Mouse (Mus musculus): Measurements from ENCODE around the gene Tprgl. TPM values are rescaled to one million over a fixed set of nuclear protein-coding genes. Genes with fewer than 3 reads are reported as not detected.
A peak's percentile ranks its signal among the peaks of the same experiment; 100 is the strongest.

Tprgl gene
- polyA plus RNA-seq, 1 experiment = 105 TPM

- WGBS = 30% methylated on average over 6 of the region's 6 CpGs
- TF ChIP-seq CTCF (IDR thresholded peaks at IDR 0.05; ENCODE audit: control insufficient read depth, insufficient read depth, low read length) = no peak
- TF ChIP-seq POLR2A (IDR thresholded peaks at IDR 0.05; ENCODE audit: borderline replicate concordance, control insufficient read depth, low read depth, low read length) = no peak
- H3K4me1 ChIP-seq (ENCODE audit: control insufficient read depth, insufficient read depth, low read length) = peaks cover 1% of the 10 kb centered on the region; the same call in 1 of the 2 replicates
- no peak overlapping the region for H3K4me3 ChIP-seq (replicated peaks; ENCODE audit: control insufficient read depth, low read depth, low read length)
- no peak overlapping the region for H3K27ac ChIP-seq (ENCODE audit: control insufficient read depth, insufficient read depth, low read depth, low read length, poor library complexity)
Measured at GRCm38 (mm10) chr4:154123553-154123952, 36.9 kb downstream of the Tprgl start.

GRCm38 (mm10) chr4:154122374-154122773 lies 38.1 kb downstream of the Tprgl start:
- Histone ChIP-seq H3K27ac (ENCODE audit: control insufficient read depth, insufficient read depth, low read depth, low read length, poor library complexity) (peak overlapping the region; percentile 23; the same call in 1 of the 2 replicates), H3K4me1 (ENCODE audit: control insufficient read depth, insufficient read depth, low read length) (peaks cover 1% of the 10 kb centered on the region; the same call in 1 of the 2 replicates), H3K4me3 (replicated peaks; ENCODE audit: control insufficient read depth, low read depth, low read length) (no peak overlapping the region)
- 66% methylated on average over 7 of the region's 7 CpGs for WGBS
- TF ChIP-seq CTCF (IDR thresholded peaks at IDR 0.05; ENCODE audit: control insufficient read depth, insufficient read depth, low read length) (no peak), POLR2A (IDR thresholded peaks at IDR 0.05; ENCODE audit: borderline replicate concordance, control insufficient read depth, low read depth, low read length) (no peak)

- Histone ChIP-seq H3K4me1 (ENCODE audit: control insufficient read depth, insufficient read depth, low read length) (peaks cover 1% of the 10 kb centered on the region; the same call in 1 of the 2 replicates), H3K27ac (ENCODE audit: control insufficient read depth, insufficient read depth, low read depth, low read length, poor library complexity) (peak overlapping the region; percentile 27), H3K4me3 (replicated peaks; ENCODE audit: control insufficient read depth, low read depth, low read length) (no peak overlapping the region)
- TF ChIP-seq POLR2A (IDR thresholded peaks at IDR 0.05; ENCODE audit: borderline replicate concordance, control insufficient read depth, low read depth, low read length) (no peak), CTCF (IDR thresholded peaks at IDR 0.05; ENCODE audit: control insufficient read depth, insufficient read depth, low read length) (no peak)
- WGBS = 65% methylated on average over 11 of the region's 11 CpGs
Measured at GRCm38 (mm10) chr4:154121800-154122199, 38.7 kb downstream of the Tprgl start.

- Histone ChIP-seq H3K4me3 (replicated peaks; ENCODE audit: control insufficient read depth, low read depth, low read length) (no peak overlapping the region), H3K4me1 (ENCODE audit: control insufficient read depth, insufficient read depth, low read length) (peaks cover 1% of the 10 kb centered on the region; the same call in 1 of the 2 replicates), H3K27ac (ENCODE audit: control insufficient read depth, insufficient read depth, low read depth, low read length, poor library complexity) (no peak overlapping the region)
- 72% methylated on average over 9 of the region's 9 CpGs for WGBS
- no peak for TF ChIP-seq CTCF (IDR thresholded peaks at IDR 0.05; ENCODE audit: control insufficient read depth, insufficient read depth, low read length)
- no peak for TF ChIP-seq POLR2A (IDR thresholded peaks at IDR 0.05; ENCODE audit: borderline replicate concordance, control insufficient read depth, low read depth, low read length)
Measured at GRCm38 (mm10) chr4:154119208-154119607, 41.3 kb downstream of the Tprgl start.

DNA sequence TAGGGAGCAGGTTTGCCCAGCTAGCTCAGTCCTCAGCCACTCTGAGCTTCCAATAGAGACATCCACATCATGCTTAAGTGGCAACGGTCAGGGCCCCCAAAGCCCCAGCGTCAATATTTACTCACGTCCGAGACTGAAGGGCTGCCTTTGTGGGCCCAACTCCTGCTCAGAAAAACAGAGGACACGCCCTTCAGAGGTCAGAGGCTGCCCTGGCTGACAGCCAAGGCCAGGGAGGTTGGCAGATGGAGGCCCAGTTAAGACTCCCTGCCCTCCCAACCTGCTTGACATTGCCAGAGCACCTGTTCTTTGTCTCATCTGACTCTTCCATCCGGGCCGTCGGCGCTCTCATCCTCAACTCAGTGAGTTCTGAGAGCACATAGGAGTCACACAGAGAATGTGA lies 41.7 kb downstream of the Tprgl start:
- Histone ChIP-seq H3K4me3 (replicated peaks; ENCODE audit: control insufficient read depth, low read depth, low read length) (no peak overlapping the region), H3K27ac (ENCODE audit: control insufficient read depth, insufficient read depth, low read depth, low read length, poor library complexity) (peak overlapping the region; percentile 17; the same call in 1 of the 2 replicates), H3K4me1 (ENCODE audit: control insufficient read depth, insufficient read depth, low read length) (peaks cover 1% of the 10 kb centered on the region; the same call in 1 of the 2 replicates)
- TF ChIP-seq CTCF (IDR thresholded peaks at IDR 0.05; ENCODE audit: control insufficient read depth, insufficient read depth, low read length) (no peak), POLR2A (IDR thresholded peaks at IDR 0.05; ENCODE audit: borderline replicate concordance, control insufficient read depth, low read depth, low read length) (no peak)
- 61% methylated on average over 9 of the region's 9 CpGs for WGBS

DNA sequence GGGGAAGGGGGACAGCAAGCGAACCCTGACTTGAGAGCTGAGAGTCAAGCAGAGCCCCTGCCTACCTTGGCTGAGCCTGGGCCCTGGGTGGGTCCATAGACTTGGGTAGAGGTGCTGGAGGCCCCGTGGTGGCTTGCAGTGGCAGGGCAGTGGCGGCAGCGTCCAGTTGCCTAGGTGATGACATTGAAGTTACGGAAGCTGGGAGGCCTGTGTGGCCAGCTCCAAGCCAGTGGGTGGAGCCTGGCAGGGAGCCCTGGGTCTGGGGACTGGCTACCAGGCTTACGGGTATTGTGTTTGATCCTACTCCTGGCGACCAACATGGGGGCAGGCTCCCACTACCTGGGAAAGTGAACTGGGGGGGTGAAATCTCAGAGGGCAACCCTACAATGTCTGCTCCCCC lies 44.0 kb downstream of the Tprgl start:
- no peaks in the 10 kb centered on the region; the same call in 1 of the 2 replicates for H3K4me1 ChIP-seq (ENCODE audit: control insufficient read depth, insufficient read depth, low read length)
- H3K27ac ChIP-seq (ENCODE audit: control insufficient read depth, insufficient read depth, low read depth, low read length, poor library complexity) = no peak overlapping the region
- TF ChIP-seq POLR2A (IDR thresholded peaks at IDR 0.05; ENCODE audit: borderline replicate concordance, control insufficient read depth, low read depth, low read length) = no peak
- no peak for TF ChIP-seq CTCF (IDR thresholded peaks at IDR 0.05; ENCODE audit: control insufficient read depth, insufficient read depth, low read length)
- no peak overlapping the region for H3K4me3 ChIP-seq (replicated peaks; ENCODE audit: control insufficient read depth, low read depth, low read length)
- WGBS = 65% methylated on average over 7 of the region's 7 CpGs

- 78% methylated on average over 11 of the region's 11 CpGs for WGBS
- no peak for TF ChIP-seq CTCF (IDR thresholded peaks at IDR 0.05; ENCODE audit: control insufficient read depth, insufficient read depth, low read length)
- no peak for TF ChIP-seq POLR2A (IDR thresholded peaks at IDR 0.05; ENCODE audit: borderline replicate concordance, control insufficient read depth, low read depth, low read length)
Measured at GRCm38 (mm10) chr4:154109850-154110243, 50.6 kb downstream of the Tprgl start.

GRCm38 (mm10) chr4:154109216-154109849 lies 51.1 kb downstream of the Tprgl start:
- Histone ChIP-seq H3K4me3 (replicated peaks; ENCODE audit: control insufficient read depth, low read depth, low read length) (no peak overlapping the region), H3K4me1 (ENCODE audit: control insufficient read depth, insufficient read depth, low read length) (no peaks in the 10 kb centered on the region), H3K27ac (ENCODE audit: control insufficient read depth, insufficient read depth, low read depth, low read length, poor library complexity) (no peak overlapping the region)
- no peak for TF ChIP-seq POLR2A (IDR thresholded peaks at IDR 0.05; ENCODE audit: borderline replicate concordance, control insufficient read depth, low read depth, low read length)
- no peak for TF ChIP-seq CTCF (IDR thresholded peaks at IDR 0.05; ENCODE audit: control insufficient read depth, insufficient read depth, low read length)
- WGBS = 55% methylated on average over 18 of the region's 18 CpGs

More at GRCm38 (mm10) chr4:154109850-154110243, 50.6 kb downstream of the Tprgl start:
- Histone ChIP-seq H3K4me1 (ENCODE audit: control insufficient read depth, insufficient read depth, low read length) (no peaks in the 10 kb centered on the region), H3K27ac (ENCODE audit: control insufficient read depth, insufficient read depth, low read depth, low read length, poor library complexity) (no peak overlapping the region), H3K4me3 (replicated peaks; ENCODE audit: control insufficient read depth, low read depth, low read length) (no peak overlapping the region)

Other genes starting within 250 kb of the Tprgl start
- 60.4 and 78.7 TPM in 2 replicates for gene A430005L14Rik, start 203.4 kb downstream of the Tprgl start, polyA plus RNA-seq (2011; ENCODE audit: insufficient read depth, insufficient read length, low replicate concordance, missing spikeins)
- gene Dffb, start 185.5 kb downstream of the Tprgl start, polyA plus RNA-seq (2011; ENCODE audit: insufficient read depth, insufficient read length, low replicate concordance, missing spikeins) = 5.7 and 15.7 TPM in 2 replicates
- gene Cep104, start 185.5 kb downstream of the Tprgl start, polyA plus RNA-seq (2011; ENCODE audit: insufficient read depth, insufficient read length, low replicate concordance, missing spikeins) = 7.9 and 11.1 TPM in 2 replicates
- gene Lrrc47, start 148.9 kb downstream of the Tprgl start, polyA plus RNA-seq (2011; ENCODE audit: insufficient read depth, insufficient read length, low replicate concordance, missing spikeins) = 26.3 and 28.8 TPM in 2 replicates
- gene Smim1, start 134.4 kb downstream of the Tprgl start, polyA plus RNA-seq (2011; ENCODE audit: insufficient read depth, insufficient read length, low replicate concordance, missing spikeins) = 67.7 and 73.2 TPM in 2 replicates
- gene Ccdc27, start 118.0 kb downstream of the Tprgl start, polyA plus RNA-seq (2011; ENCODE audit: insufficient read depth, insufficient read length, low replicate concordance, missing spikeins) = not detected in 2 replicates
- not detected in 2 replicates for gene Trp73, start 20.5 kb downstream of the Tprgl start, polyA plus RNA-seq (2011; ENCODE audit: insufficient read depth, insufficient read length, low replicate concordance, missing spikeins)
- gene Wrap73, start 18.3 kb downstream of the Tprgl start, polyA plus RNA-seq (2011; ENCODE audit: insufficient read depth, insufficient read length, low replicate concordance, missing spikeins) = 7.4 and 9.0 TPM in 2 replicates
- 0.22 TPM in 1 of 2 replicates, not detected in the other for gene Megf6, start 10.1 kb upstream of the Tprgl start, polyA plus RNA-seq (2011; ENCODE audit: insufficient read depth, insufficient read length, low replicate concordance, missing spikeins)
- 1.7 TPM in 1 of 2 replicates, not detected in the other for gene Arhgef16, start 141.0 kb upstream of the Tprgl start, polyA plus RNA-seq (2011; ENCODE audit: insufficient read depth, insufficient read length, low replicate concordance, missing spikeins)
- not detected in 2 replicates for gene B230104I21Rik, start 175.5 kb upstream of the Tprgl start, polyA plus RNA-seq (2011; ENCODE audit: insufficient read depth, insufficient read length, low replicate concordance, missing spikeins)